Comparison of ENCODE assay signal across 27 mouse cellular contexts in genomic region chr11:56807314-56807713, GRCm38 (mm10).
DNase-seq lines count a peak whose midpoint lies in the region; ATAC-seq and TF ChIP-seq lines count a peak whose summit lies in the region.
"Had no signal": no experiment of that assay in that cellular context is flagged by ENCODE, and none has a peak within 500 bp of the region (broad histone marks: within the 10 kb centered on the region; RNA-seq: fewer than 3 reads in every experiment).

No protein-coding gene starts in this region.

- no peaks in the 10 kb centered on the region for H3K36me3 ChIP-seq in hindbrain, postnatal 0 days (ENCODE audit: insufficient read depth, low read length)
- no peaks in the 10 kb centered on the region for H3K36me3 ChIP-seq in forebrain, postnatal 0 days (ENCODE audit: insufficient read depth)
- no peaks in the 10 kb centered on the region for H3K36me3 ChIP-seq in thymus, adult 2 months (ENCODE audit: control insufficient read depth, insufficient read depth, low read length)
- H3K36me3 ChIP-seq: embryonic facial prominence, embryonic 12.5 days; embryonic facial prominence, embryonic 15.5 days; heart, embryonic 10.5 days; heart, embryonic 13.5 days had no signal

- H3K27me3 ChIP-seq in hindbrain, postnatal 0 days (ENCODE audit: insufficient read depth, low read length): no peaks in the 10 kb centered on the region
- H3K27me3 ChIP-seq in forebrain, postnatal 0 days (ENCODE audit: insufficient read depth, low read length): no peaks in the 10 kb centered on the region
- H3K27me3 ChIP-seq in thymus, adult 2 months (ENCODE audit: control insufficient read depth, insufficient read depth, low read length): no peaks in the 10 kb centered on the region
- H3K27me3 ChIP-seq: embryonic facial prominence, embryonic 12.5 days; embryonic facial prominence, embryonic 15.5 days; forebrain, embryonic 13.5 days; heart, embryonic 13.5 days; Patski had no signal

- no peak overlapping the region for H3K4me2 ChIP-seq in hindbrain, postnatal 0 days (ENCODE audit: low read depth, low read length)
- no peak overlapping the region for H3K4me2 ChIP-seq in forebrain, postnatal 0 days (ENCODE audit: low read depth)
- H3K4me2 ChIP-seq: embryonic facial prominence, embryonic 12.5 days; embryonic facial prominence, embryonic 15.5 days; forebrain, embryonic 13.5 days; heart, embryonic 13.5 days; hindbrain, embryonic 14.5 days had no signal

- no peak overlapping the region for H3K9ac ChIP-seq in hindbrain, postnatal 0 days (replicated peaks; ENCODE audit: low read length)
- H3K9ac ChIP-seq in forebrain, postnatal 0 days: no peak overlapping the region
- H3K9ac ChIP-seq: embryonic facial prominence, embryonic 12.5 days; embryonic facial prominence, embryonic 15.5 days; forebrain, embryonic 13.5 days; heart, embryonic 13.5 days; hindbrain, embryonic 14.5 days had no signal

- H3K4me1 ChIP-seq in hindbrain, postnatal 0 days (ENCODE audit: insufficient read depth, low read length): no peaks in the 10 kb centered on the region
- no peaks in the 10 kb centered on the region for H3K4me1 ChIP-seq in forebrain, postnatal 0 days (ENCODE audit: insufficient read depth)
- no peaks in the 10 kb centered on the region for H3K4me1 ChIP-seq in thymus, adult 2 months (replicated peaks; ENCODE audit: control insufficient read depth, insufficient read depth, low read length)
- H3K4me1 ChIP-seq: embryonic facial prominence, embryonic 12.5 days; embryonic facial prominence, embryonic 15.5 days; forebrain, embryonic 13.5 days; heart, embryonic 10.5 days; heart, embryonic 13.5 days had no signal

- no peak for TF ChIP-seq POLR2A in thymus, adult 2 months (IDR thresholded peaks at IDR 0.05; ENCODE audit: control insufficient read depth, extremely low read depth, insufficient read depth, low read length, poor library complexity)

- no peak overlapping the region for H3K4me3 ChIP-seq in hindbrain, postnatal 0 days (ENCODE audit: low read length)
- no peak overlapping the region for H3K4me3 ChIP-seq in forebrain, postnatal 0 days (ENCODE audit: low read depth, low read length)
- H3K4me3 ChIP-seq in thymus, adult 2 months (ENCODE audit: control insufficient read depth, insufficient read depth, low read length): no peak overlapping the region
- H3K4me3 ChIP-seq: embryonic facial prominence, embryonic 12.5 days; embryonic facial prominence, embryonic 15.5 days; forebrain, embryonic 13.5 days; heart, embryonic 10.5 days; heart, embryonic 13.5 days had no signal

- H3K27ac ChIP-seq in hindbrain, postnatal 0 days: no peak overlapping the region
- no peak overlapping the region for H3K27ac ChIP-seq in forebrain, postnatal 0 days (ENCODE audit: low read depth, low read length)
- no peak overlapping the region for H3K27ac ChIP-seq in thymus, adult 2 months (ENCODE audit: control insufficient read depth, insufficient read depth, low read length)
- H3K27ac ChIP-seq: embryonic facial prominence, embryonic 12.5 days; embryonic facial prominence, embryonic 15.5 days; forebrain, embryonic 13.5 days; heart, embryonic 10.5 days; heart, embryonic 13.5 days; hindbrain, embryonic 14.5 days had no signal

- DNase-seq in 3T3-L1 (ENCODE audit: low read depth, low spot score) (peak; percentile 78), ES-CJ7 (ENCODE audit: low read depth, low spot score) (peak; percentile 11), NIH3T3 (ENCODE audit: low read depth) (peak; percentile 66), adipocyte (ENCODE audit: low spot score) (peak; percentile 23)
- DNase-seq in hindbrain, postnatal 0 days (ENCODE audit: low spot score): no peak
- DNase-seq in forebrain, postnatal 0 days: no peak
- DNase-seq in thymus, adult 2 months: no peak
- DNase-seq: adrenal gland, postnatal 14 days; cerebellum, adult 11 months; cerebellum, adult 2 months; cerebellum, adult 9-11 months; cerebellum, postnatal 25 days; gastrocnemius, postnatal 25 days; heart, adult 18-20 months; heart, postnatal 14 days; heart, postnatal 4 days; kidney, adult 8-10 months had no signal

- TF ChIP-seq CTCF in hindbrain, postnatal 0 days (IDR thresholded peaks at IDR 0.05; ENCODE audit: low read depth): no peak
- no peak for TF ChIP-seq CTCF in forebrain, postnatal 0 days (IDR thresholded peaks at IDR 0.05; ENCODE audit: low read depth)
- no peak for TF ChIP-seq CTCF in thymus, adult 2 months (IDR thresholded peaks at IDR 0.05; ENCODE audit: borderline replicate concordance, control insufficient read depth, extremely low read depth, insufficient read depth, low read length, poor library complexity)

- no peak for ATAC-seq in hindbrain, postnatal 0 days
- ATAC-seq in forebrain, postnatal 0 days: no peak
- ATAC-seq: activated CD4-positive, CD25-positive, alpha-beta regulatory T cell, adult 4 months; CD4-positive, CD25-positive, alpha-beta regulatory T cell, adult 4 months; forebrain, embryonic 13.5 days; intestine, postnatal 0 days; Patski had no signal

- no peaks in the 10 kb centered on the region for H3K9me3 ChIP-seq in hindbrain, postnatal 0 days (ENCODE audit: low read length)
- H3K9me3 ChIP-seq in forebrain, postnatal 0 days (ENCODE audit: low read length): no peaks in the 10 kb centered on the region
- H3K9me3 ChIP-seq: embryonic facial prominence, embryonic 12.5 days; embryonic facial prominence, embryonic 15.5 days; forebrain, embryonic 13.5 days; heart, embryonic 10.5 days; heart, embryonic 13.5 days had no signal

- 83% methylated on average over 4 of the region's 4 CpGs for WGBS in hindbrain, postnatal 0 days
- 89% methylated on average over 4 of the region's 4 CpGs for WGBS in forebrain, postnatal 0 days
- 86% methylated on average over 4 of the region's 4 CpGs for WGBS in thymus, adult 2 months

Comparison
In these comparisons a context has a peak if more than half of its experiments do, and no peak if none do; other contexts are left out.
1. DNase-seq: peak in 3T3-L1 (single experiment), ES-CJ7 (single experiment), NIH3T3 (single experiment) and adipocyte (single experiment); none in hindbrain, postnatal 0 days (single experiment), forebrain, postnatal 0 days (single experiment) and thymus, adult 2 months (single experiment).